Comparison of ENCODE assay signal across 8 mouse cellular contexts in the genomic region with DNA sequence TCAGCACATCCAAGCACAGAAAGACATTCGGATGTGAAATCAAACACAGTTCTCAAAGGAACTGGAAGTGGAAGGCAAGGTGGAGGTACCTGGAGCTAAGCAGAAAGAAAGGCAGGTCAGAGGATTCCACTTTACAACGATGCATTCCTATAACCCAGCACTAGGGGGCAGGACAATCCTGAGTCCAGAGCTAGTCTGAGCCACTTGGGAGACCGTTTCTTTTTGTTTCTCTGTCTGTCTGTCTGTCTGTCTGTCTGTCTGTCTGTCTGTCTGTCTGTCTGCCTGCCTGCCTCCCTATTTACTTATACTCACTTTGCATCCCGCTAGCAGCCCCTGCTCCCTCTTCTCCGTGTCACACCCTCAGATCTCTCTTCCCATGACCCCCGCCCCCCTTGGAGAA. TPM values are rescaled to one million over a fixed set of nuclear protein-coding genes. Genes with fewer than 3 reads are reported as not detected.
DNase-seq lines count a peak whose midpoint lies in the region; ATAC-seq lines count a peak whose summit lies in the region.

No protein-coding gene starts in this region.

- intact Hi-C loops in left cerebral cortex, postnatal 14 days (cut with DNase I): no loop called here

- H3K4me1 ChIP-seq in intestine, embryonic 14.5 days (replicated peaks; ENCODE audit: control insufficient read depth, insufficient read depth, low read length): no peaks in the 10 kb centered on the region
- no peaks in the 10 kb centered on the region for H3K4me1 ChIP-seq in liver, embryonic 16.5 days (ENCODE audit: control insufficient read depth, low read depth, low read length)
- no peaks in the 10 kb centered on the region for H3K4me1 ChIP-seq in neural tube, embryonic 11.5 days (ENCODE audit: control insufficient read depth, insufficient read depth, low read length)

- H3K27ac ChIP-seq in intestine, embryonic 14.5 days (ENCODE audit: low read depth): no peak overlapping the region
- H3K27ac ChIP-seq in liver, embryonic 16.5 days (ENCODE audit: low read length): no peak overlapping the region
- no peak overlapping the region for H3K27ac ChIP-seq in neural tube, embryonic 11.5 days (ENCODE audit: low read depth, low read length)

- no peaks in the 10 kb centered on the region for H3K9me3 ChIP-seq in intestine, embryonic 14.5 days (ENCODE audit: control insufficient read depth, low read length)
- no peaks in the 10 kb centered on the region for H3K9me3 ChIP-seq in liver, embryonic 16.5 days (replicated peaks; ENCODE audit: control insufficient read depth, low read length)
- no peaks in the 10 kb centered on the region for H3K9me3 ChIP-seq in neural tube, embryonic 11.5 days (ENCODE audit: control insufficient read depth, low read length)

- 0 out of 2 replicates have a peak, but pooled peaks have one; percentile 57 for ATAC-seq in erythroblast, adult 5-6 weeks (replicated peaks; ENCODE audit: low FRiP score, poor library complexity, severe bottlenecking)
- ATAC-seq in intestine, embryonic 14.5 days (replicated peaks; ENCODE audit: low FRiP score, low TSS enrichment, low read depth): no peak
- no peak for ATAC-seq in liver, embryonic 16.5 days (ENCODE audit: low read depth)
- no peak for ATAC-seq in neural tube, embryonic 11.5 days (ENCODE audit: insufficient read depth, low FRiP score, low TSS enrichment)

- H3K4me2 ChIP-seq in intestine, embryonic 14.5 days (ENCODE audit: low read length): peak overlapping the region; percentile 26; the same call in 1 of the 2 replicates
- peak overlapping the region; percentile 21; the same call in 1 of the 2 replicates for H3K4me2 ChIP-seq in liver, embryonic 16.5 days (ENCODE audit: low read depth, low read length)
- H3K4me2 ChIP-seq in neural tube, embryonic 11.5 days (ENCODE audit: low read depth): peak overlapping the region; percentile 27

- H3K27me3 ChIP-seq in intestine, embryonic 14.5 days (replicated peaks; ENCODE audit: control insufficient read depth, insufficient read depth, low read length): no peaks in the 10 kb centered on the region
- no peaks in the 10 kb centered on the region for H3K27me3 ChIP-seq in liver, embryonic 16.5 days (ENCODE audit: control insufficient read depth, insufficient read depth, low read depth, low read length)
- no peaks in the 10 kb centered on the region for H3K27me3 ChIP-seq in neural tube, embryonic 11.5 days (ENCODE audit: control insufficient read depth, insufficient read depth, low read length)

- H3K4me3 ChIP-seq in intestine, embryonic 14.5 days (ENCODE audit: low read depth, low read length): no peak overlapping the region
- peak overlapping the region; percentile 16; the same call in 1 of the 2 replicates for H3K4me3 ChIP-seq in liver, embryonic 16.5 days (ENCODE audit: low read depth, low read length)
- no peak overlapping the region for H3K4me3 ChIP-seq in neural tube, embryonic 11.5 days (ENCODE audit: low read depth, low read length)

- H3K9ac ChIP-seq in intestine, embryonic 14.5 days (ENCODE audit: low read length): no peak overlapping the region
- no peak overlapping the region for H3K9ac ChIP-seq in liver, embryonic 16.5 days (ENCODE audit: low read depth, low read length)
- no peak overlapping the region for H3K9ac ChIP-seq in neural tube, embryonic 11.5 days (ENCODE audit: low read length)

- DNase-seq in left cerebral cortex, postnatal 14 days (ENCODE audit: low spot score in 2 of 2): peak; percentile 45 to 56
- DNase-seq in left cerebral cortex, adult 11 months (ENCODE audit: low spot score): no peak
- peak; percentile 55 for DNase-seq in adipocyte (ENCODE audit: low spot score)
- no peak for DNase-seq in intestine, embryonic 14.5 days (ENCODE audit: low spot score)
- DNase-seq in neural tube, embryonic 11.5 days (ENCODE audit: low spot score): peak; percentile 46
- no peak for DNase-seq in gastrocnemius, postnatal 25 days

- 15% methylated on average over 6 of the region's 6 CpGs for WGBS in intestine, embryonic 14.5 days
- WGBS in liver, embryonic 16.5 days (ENCODE audit: insufficient replicate concordance): 11% methylated on average over 6 of the region's 6 CpGs
- WGBS in neural tube, embryonic 11.5 days: 24% methylated on average over 6 of the region's 6 CpGs

- H3K36me3 ChIP-seq in intestine, embryonic 14.5 days (ENCODE audit: control insufficient read depth, insufficient read depth, low read length): no peaks in the 10 kb centered on the region
- no peaks in the 10 kb centered on the region for H3K36me3 ChIP-seq in liver, embryonic 16.5 days (ENCODE audit: control insufficient read depth, insufficient read depth)
- no peaks in the 10 kb centered on the region for H3K36me3 ChIP-seq in neural tube, embryonic 11.5 days (ENCODE audit: control insufficient read depth, insufficient read depth, low read length)

RNA-seq across cellular contexts. Expression of a gene that starts 21.1 kb away (rescaled TPM):
- 10 to 100 TPM; 60.3 to 62.5 TPM for total RNA-seq in left cerebral cortex, postnatal 14 days (2021)
- total RNA-seq in erythroblast, adult 5-6 weeks (2015; ENCODE audit: low replicate concordance): 9.0 and 21.1 TPM in 2 replicates
- total RNA-seq in erythroblast, adult 5-6 weeks (2017; ENCODE audit: low replicate concordance): 2.6 and 6.4 TPM in 2 replicates
- 75.8 and 87.0 TPM in 2 replicates for polyA plus RNA-seq in intestine, embryonic 14.5 days (2014; fragmentation: Nextera tagmentation; extraction: Ambion mirVana)
- polyA plus RNA-seq in liver, embryonic 16.5 days (2015; fragmentation: Nextera tagmentation; extraction: Ambion mirVana): 6.5 and 6.6 TPM in 2 replicates
- 195 and 199 TPM in 2 replicates for polyA plus RNA-seq in neural tube, embryonic 11.5 days (2014; fragmentation: Nextera tagmentation; extraction: Ambion mirVana)
- 100 to 1,000 TPM; 144 to 173 TPM for total RNA-seq in gastrocnemius, postnatal 25 days (2021)

RNA-seq across cellular contexts. Expression of a gene that starts 38.6 kb away (rescaled TPM):
- total RNA-seq in left cerebral cortex, postnatal 14 days (2021): 100 to 1,000 TPM; 134 to 138 TPM
- 10.0 and 15.7 TPM in 2 replicates for total RNA-seq in erythroblast, adult 5-6 weeks (2015; ENCODE audit: low replicate concordance)
- 3.9 and 4.1 TPM in 2 replicates for total RNA-seq in erythroblast, adult 5-6 weeks (2017; ENCODE audit: low replicate concordance)
- polyA plus RNA-seq in intestine, embryonic 14.5 days (2014; fragmentation: Nextera tagmentation; extraction: Ambion mirVana): 103 and 108 TPM in 2 replicates
- polyA plus RNA-seq in liver, embryonic 16.5 days (2015; fragmentation: Nextera tagmentation; extraction: Ambion mirVana): 61.9 and 69.4 TPM in 2 replicates
- polyA plus RNA-seq in neural tube, embryonic 11.5 days (2014; fragmentation: Nextera tagmentation; extraction: Ambion mirVana): 137 TPM in 2 replicates
- total RNA-seq in gastrocnemius, postnatal 25 days (2021): 100 to 1,000 TPM; 192 to 199 TPM

RNA-seq across cellular contexts. Expression of a gene that starts 41.4 kb away (rescaled TPM):
- 10 to 100 TPM; 27.8 to 31.6 TPM for total RNA-seq in left cerebral cortex, postnatal 14 days (2021)
- 14.0 and 23.2 TPM in 2 replicates for total RNA-seq in erythroblast, adult 5-6 weeks (2015; ENCODE audit: low replicate concordance)
- 10.5 and 12.4 TPM in 2 replicates for total RNA-seq in erythroblast, adult 5-6 weeks (2017; ENCODE audit: low replicate concordance)
- polyA plus RNA-seq in intestine, embryonic 14.5 days (2014; fragmentation: Nextera tagmentation; extraction: Ambion mirVana): 19.9 and 21.5 TPM in 2 replicates
- polyA plus RNA-seq in liver, embryonic 16.5 days (2015; fragmentation: Nextera tagmentation; extraction: Ambion mirVana): 9.1 and 9.3 TPM in 2 replicates
- polyA plus RNA-seq in neural tube, embryonic 11.5 days (2014; fragmentation: Nextera tagmentation; extraction: Ambion mirVana): 23.6 TPM in 2 replicates
- 10 to 100 TPM; 16.2 to 17.6 TPM for total RNA-seq in gastrocnemius, postnatal 25 days (2021)

Comparison
In these comparisons a context has a peak if more than half of its experiments do, and no peak if none do; other contexts are left out.
1. DNase-seq: peak in left cerebral cortex, postnatal 14 days (2 of 2), adipocyte (single experiment) and neural tube, embryonic 11.5 days (single experiment); none in left cerebral cortex, adult 11 months (single experiment), intestine, embryonic 14.5 days (single experiment) and gastrocnemius, postnatal 25 days (single experiment).
2. RNA of a gene that starts 38.6 kb away (total RNA-seq): 192 to 199 TPM in gastrocnemius, postnatal 25 days and 134 to 138 TPM in left cerebral cortex, postnatal 14 days; 3.9 to 15.7 TPM in erythroblast, adult 5-6 weeks; every median in the first group is over 4 times any median in the second.
3. Peak in every context shown above with its lines, with median percentiles within 50 percentile points of each other: H3K4me2 ChIP-seq.